Mouse (Mus musculus) megakaryocyte, embryonic 14.5 days (primary cell): ENCODE measurements around the gene 4933430I17Rik.

Experiments used
- FLI1 ChIP-seq: IDR thresholded peaks from 2 replicates; pipeline ENCODE4 v1.6.1; 2012; ENCODE audit warnings: low read length, inconsistent platforms, mixed read lengths
- GATA1 ChIP-seq: IDR thresholded peaks from 3 replicates; pipeline ENCODE4 v1.6.1; 2012; ENCODE audit warnings: mixed read lengths, low read length, inconsistent platforms, borderline replicate concordance

DNA sequence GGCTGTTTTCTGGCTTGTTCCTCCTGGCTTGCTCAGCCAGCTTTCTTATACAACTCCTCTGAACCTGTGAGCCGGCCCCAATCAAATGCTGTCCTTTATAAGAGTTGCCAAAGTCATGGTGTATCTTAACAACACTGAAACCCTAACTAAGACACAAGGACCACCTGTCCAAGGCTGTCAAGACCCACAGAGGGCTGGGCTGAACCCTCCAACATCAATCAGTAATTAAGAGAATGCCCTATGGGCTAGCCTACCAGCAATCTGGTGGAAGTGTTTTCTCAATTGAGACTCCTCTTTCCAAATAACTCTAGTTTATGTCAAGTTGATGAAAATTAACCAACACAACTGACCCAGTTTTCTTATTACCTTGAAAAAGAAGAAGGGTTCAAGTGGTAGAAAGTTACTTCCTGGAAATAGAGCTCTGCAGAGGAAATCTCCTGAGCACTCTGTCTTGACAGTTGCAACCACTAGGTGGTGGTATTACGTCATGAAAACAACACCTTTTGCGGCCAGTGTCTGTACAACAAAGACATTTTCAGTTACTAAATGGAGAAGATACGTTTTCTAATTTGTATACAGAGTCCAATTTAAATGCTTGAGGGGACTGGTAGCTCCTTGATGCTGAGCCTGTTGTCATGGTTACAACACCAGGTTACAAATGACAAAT, 35.9 kb downstream of the 4933430I17Rik start:
- TF ChIP-seq GATA1 (no peak), FLI1 (no peak)
